Mouse (Mus musculus) brain, embryonic 14.5 days (tissue): ENCODE measurements at regions not wholly inside any gene's neighbourhood (a gene's known extent, or its start where the extent isn't known, plus 50 kb on each side); places are given as distances from the start of the nearest gene placed in this dataset.

ENCODE experiments used
- DNase-seq: peaks from one replicate; pipeline ENCODE4 v3.0.0-alpha.2; 2011; ENCODE audit warnings: low read depth
- CTCF ChIP-seq: fragments of 200-500 bp; IDR thresholded peaks from 2 replicates; pipeline ENCODE4 v1.5.1; 2012; ENCODE audit warnings: inconsistent platforms, mild to moderate bottlenecking, moderate library complexity, borderline replicate concordance; ENCODE audit not compliant: insufficient read depth, insufficient read length; ENCODE audit errors: extremely low read depth
- POLR2A ChIP-seq: fragments of 200-500 bp; IDR thresholded peaks from 2 replicates; pipeline ENCODE4 v1.6.1; 2012; ENCODE audit warnings: mild to moderate bottlenecking, inconsistent platforms, borderline replicate concordance; ENCODE audit not compliant: poor library complexity, insufficient read depth, insufficient read length, severe bottlenecking; ENCODE audit errors: extremely low read depth

GRCm38 (mm10) chr6:16064691-16065090 is 344.2 kb downstream of the Mdfic start:
- TF ChIP-seq CTCF (no peak), POLR2A (no peak)
- peak; percentile 42 for DNase-seq

- DNase-seq, result peak; percentile 70
Observed at GRCm38 (mm10) chr6:16065121-16065520, 344.7 kb downstream of the Mdfic start.

GRCm38 (mm10) chr6:16076266-16076665 is 355.8 kb downstream of the Mdfic start:
- peak; percentile 75 for DNase-seq
- TF ChIP-seq CTCF (no peak), POLR2A (no peak)

More at GRCm38 (mm10) chr6:16065121-16065520, 344.7 kb downstream of the Mdfic start:
- TF ChIP-seq POLR2A (no peak), CTCF (no peak)

GRCm38 (mm10) chr6:16077195-16077810 is 356.8 kb downstream of the Mdfic start:
- TF ChIP-seq POLR2A (no peak), CTCF (no peak)
- peak; percentile 76 for DNase-seq

- TF ChIP-seq POLR2A (no peak), CTCF (no peak)
- DNase-seq, result peak; percentile 74
Observed at GRCm38 (mm10) chr6:16077917-16078316, 357.5 kb downstream of the Mdfic start.

- DNase-seq, result no peak
- TF ChIP-seq CTCF (no peak), POLR2A (no peak)
Observed at GRCm38 (mm10) chr6:16086952-16087537, 366.6 kb downstream of the Mdfic start.

GRCm38 (mm10) chr6:16098761-16099160 is 378.3 kb downstream of the Mdfic start:
- peak; percentile 76 for DNase-seq
- TF ChIP-seq CTCF (no peak), POLR2A (no peak)

- TF ChIP-seq POLR2A (no peak), CTCF (no peak)
- DNase-seq, result no peak
Observed at GRCm38 (mm10) chr6:16141009-16141408, 420.5 kb downstream of the Mdfic start.

- DNase-seq, result no peak
- no peak for TF ChIP-seq POLR2A
- no peak for TF ChIP-seq CTCF
Observed at GRCm38 (mm10) chr6:16144538-16144937, 424.1 kb downstream of the Mdfic start.

GRCm38 (mm10) chr6:16150535-16150934 is 430.1 kb downstream of the Mdfic start:
- no peak for TF ChIP-seq CTCF
- TF ChIP-seq POLR2A, result no peak
- DNase-seq, result no peak

- DNase-seq, result no peak
- TF ChIP-seq CTCF (no peak), POLR2A (no peak)
Observed at GRCm38 (mm10) chr6:16151478-16151877, 431.0 kb downstream of the Mdfic start.

- TF ChIP-seq CTCF (no peak), POLR2A (no peak)
- no peak for DNase-seq
Observed at GRCm38 (mm10) chr6:16152691-16153090, 432.2 kb downstream of the Mdfic start.
